Mouse (Mus musculus) lung, postnatal 0 days (tissue): ENCODE data around the gene Tbkbp1. TPM values are rescaled to one million over a fixed set of nuclear protein-coding genes. Genes with fewer than 3 reads are reported as not detected.

Experiments used
- ATAC-seq: fragments of 200-750 bp; cut with Nextera tagmentation; 2 replicates; pipeline ENCODE4 v1.8.0; 2017; ENCODE audit warnings: moderate library complexity
- DNase-seq: peaks from one replicate; pipeline ENCODE4 v3.0.0-alpha.2; 2016; ENCODE audit warnings: low spot score
- H3K27ac ChIP-seq: fragments of 300-500 bp; sonication (generic); 2 replicates; pipeline ENCODE4 v1.5.1; 2014; ENCODE audit warnings: antibody characterized with exemption, mild to moderate bottlenecking, low read length, mixed read lengths
- H3K27me3 ChIP-seq: fragments of 300-500 bp; sonication (generic); replicated peaks from 2 replicates; pipeline ENCODE4 v1.6.1; 2014; ENCODE audit warnings: low read length, mixed read lengths; ENCODE audit not compliant: insufficient read depth
- H3K36me3 ChIP-seq: fragments of 300-500 bp; sonication (generic); 2 replicates; pipeline ENCODE4 v1.6.1; 2014; ENCODE audit warnings: low read length, mixed read lengths; ENCODE audit not compliant: insufficient read depth
- H3K4me1 ChIP-seq: fragments of 300-500 bp; sonication (generic); 2 replicates; pipeline ENCODE4 v1.6.1; 2014; ENCODE audit warnings: antibody characterized with exemption, low read depth, low read length, mixed read lengths; ENCODE audit not compliant: insufficient read depth
- H3K4me2 ChIP-seq: fragments of 300-500 bp; sonication (generic); replicated peaks from 2 replicates; pipeline ENCODE4 v1.6.1; 2014; ENCODE audit warnings: low read depth, mild to moderate bottlenecking, low read length, moderate library complexity, mixed read lengths
- H3K4me3 ChIP-seq: fragments of 300-500 bp; sonication (generic); 2 replicates; pipeline ENCODE4 v1.5.1; 2014; ENCODE audit warnings: low read depth, low read length
- H3K9ac ChIP-seq: fragments of 300-500 bp; sonication (generic); replicated peaks from 2 replicates; pipeline ENCODE4 v1.6.1; 2014; ENCODE audit warnings: low read depth, mild to moderate bottlenecking
- H3K9me3 ChIP-seq: fragments of 300-500 bp; sonication (generic); 2 replicates; pipeline ENCODE4 v1.6.1; 2016; ENCODE audit warnings: low read length, mixed read lengths
- CTCF ChIP-seq: IDR thresholded peaks from 2 replicates; pipeline ENCODE4 v1.5.1; 2016; ENCODE audit warnings: antibody characterized with exemption, mild to moderate bottlenecking
- EP300 ChIP-seq: IDR thresholded peaks from 2 replicates; pipeline ENCODE4 v1.6.1; 2016; ENCODE audit warnings: antibody characterized with exemption, mild to moderate bottlenecking, control low read depth
- WGBS: fragments of 180-500 bp; shearing (Covaris S2); extraction: QIAGEN DNeasy Blood & Tissue Kit; methylation state at CpG from one replicate; pipeline ENCODE4 v1.1.7; 2014; 5-methylcytosine and 5-hydroxymethylcytosine counted together
- microRNA-seq: library from miRNA; unstranded; fragments of <30 nt; microRNA quantifications from one replicate; pipeline ENCODE4, GENCODE M21; 2016
- polyA plus RNA-seq: library from polyadenylated mRNA; unstranded; fragments of >200 nt; fragmentation: Nextera tagmentation; extraction: Ambion mirVana; gene quantifications from 2 replicates; pipeline ENCODE4 v1.2.1, GENCODE M21; 2015

Gene Tbkbp1
- polyA plus RNA-seq, 1 experiment from 2014 or later, result 8.1 TPM

- Histone ChIP-seq H3K9me3 (no peaks in the 10 kb centered on the region), H3K4me1 (no peaks in the 10 kb centered on the region), H3K4me3 (no peak overlapping the region), H3K27ac (no peak overlapping the region), H3K4me2 (no peak overlapping the region), H3K9ac (no peak overlapping the region), H3K27me3 (peaks cover 10% of the 10 kb centered on the region; the same call in 1 of the 2 replicates), H3K36me3 (no peaks in the 10 kb centered on the region)
- DNase-seq (no peak), ATAC-seq (no peak)
- TF ChIP-seq CTCF, result no peak
- TF ChIP-seq EP300, result no peak
- 84% methylated on average over 10 of the region's 10 CpGs for WGBS
These were observed 47.9 kb downstream of the Tbkbp1 start for GRCm38 (mm10) chr11:97103163-97104090.

GRCm38 (mm10) chr11:97101722-97102121 is 49.6 kb downstream of the Tbkbp1 start:
- Histone ChIP-seq H3K36me3 (no peaks in the 10 kb centered on the region), H3K9ac (no peak overlapping the region), H3K9me3 (no peaks in the 10 kb centered on the region), H3K27me3 (peaks cover 10% of the 10 kb centered on the region; the same call in 1 of the 2 replicates), H3K27ac (no peak overlapping the region), H3K4me1 (no peaks in the 10 kb centered on the region), H3K4me3 (no peak overlapping the region), H3K4me2 (no peak overlapping the region)
- DNase-seq, result peak; percentile 82
- 16% methylated on average over 8 of the region's 9 CpGs for WGBS
- TF ChIP-seq EP300 (no peak), CTCF (peak; percentile 87)
- peak; percentile 54; the same call in 1 of the 2 replicates for ATAC-seq

- 20% methylated on average over 17 of the region's 18 CpGs for WGBS
- Histone ChIP-seq H3K36me3 (no peaks in the 10 kb centered on the region), H3K9ac (no peak overlapping the region), H3K27me3 (peaks cover 10% of the 10 kb centered on the region; the same call in 1 of the 2 replicates), H3K27ac (no peak overlapping the region), H3K9me3 (no peaks in the 10 kb centered on the region), H3K4me3 (no peak overlapping the region), H3K4me1 (no peaks in the 10 kb centered on the region), H3K4me2 (peak overlapping the region; percentile 27; the same call in 1 of the 2 replicates)
- DNase-seq, result no peak
- TF ChIP-seq CTCF, result no peak
- no peak for TF ChIP-seq EP300
- peak; percentile 21; the same call in 1 of the 2 replicates for ATAC-seq
These were observed 52.5 kb downstream of the Tbkbp1 start for GRCm38 (mm10) chr11:97098791-97099190.

- Histone ChIP-seq H3K36me3 (no peaks in the 10 kb centered on the region), H3K4me3 (no peak overlapping the region), H3K9ac (no peak overlapping the region), H3K9me3 (no peaks in the 10 kb centered on the region), H3K27ac (no peak overlapping the region), H3K4me2 (no peak overlapping the region), H3K4me1 (no peaks in the 10 kb centered on the region), H3K27me3 (peaks cover 5% of the 10 kb centered on the region; the same call in 1 of the 2 replicates)
- ATAC-seq, result no peak
- no peak for TF ChIP-seq EP300
- no peak for TF ChIP-seq CTCF
- 46% methylated on average over 2 of the region's 2 CpGs for WGBS
- DNase-seq, result no peak
These were observed 56.7 kb downstream of the Tbkbp1 start for GRCm38 (mm10) chr11:97094600-97094999.

GRCm38 (mm10) chr11:97086365-97086764 is 64.9 kb downstream of the Tbkbp1 start:
- Histone ChIP-seq H3K9me3 (peaks cover 6% of the 10 kb centered on the region; the same call in 1 of the 2 replicates), H3K9ac (no peak overlapping the region), H3K4me1 (no peaks in the 10 kb centered on the region), H3K27me3 (no peaks in the 10 kb centered on the region), H3K4me2 (no peak overlapping the region), H3K36me3 (no peaks in the 10 kb centered on the region), H3K4me3 (no peak overlapping the region), H3K27ac (no peak overlapping the region)
- ATAC-seq (no peak), DNase-seq (no peak)
- no peak for TF ChIP-seq EP300
- TF ChIP-seq CTCF, result no peak
- WGBS, result 63% methylated on average over 6 of the region's 6 CpGs

Small RNA genes lying within 50 kb of the gene (microRNA-seq; reads per million reads assigned to microRNA genes)
- not detected for gene Mir7235

Other genes with a start within 250 kb of the Tbkbp1 start
- 46.4 and 48.0 TPM in 2 replicates for gene Cdk5rap3, start 235.0 kb downstream of the Tbkbp1 start, polyA plus RNA-seq
- gene Prr15l, start 223.4 kb downstream of the Tbkbp1 start, polyA plus RNA-seq, result 126 and 127 TPM in 2 replicates
- gene Pnpo, start 207.5 kb downstream of the Tbkbp1 start, polyA plus RNA-seq, result 28.7 and 30.0 TPM in 2 replicates
- 9.1 and 10.6 TPM in 2 replicates for gene Sp2, start 168.5 kb downstream of the Tbkbp1 start, polyA plus RNA-seq
- gene Sp6, start 138.1 kb downstream of the Tbkbp1 start, polyA plus RNA-seq, result 0.56 and 0.81 TPM in 2 replicates
- 15.7 and 17.2 TPM in 2 replicates for gene Scrn2, start 121.6 kb downstream of the Tbkbp1 start, polyA plus RNA-seq
- 7.5 and 9.8 TPM in 2 replicates for gene Lrrc46, start 110.1 kb downstream of the Tbkbp1 start, polyA plus RNA-seq
- 50.8 and 53.5 TPM in 2 replicates for gene Mrpl10, start 109.9 kb downstream of the Tbkbp1 start, polyA plus RNA-seq
- 11.4 and 11.9 TPM in 2 replicates for gene Osbpl7, start 100.9 kb downstream of the Tbkbp1 start, polyA plus RNA-seq
- 0.12 and 0.13 TPM in 2 replicates for gene Tbx21, start 36.2 kb downstream of the Tbkbp1 start, polyA plus RNA-seq
- 17.0 and 20.3 TPM in 2 replicates for gene Kpnb1, start 36.4 kb upstream of the Tbkbp1 start, polyA plus RNA-seq
- gene Npepps, start 129.1 kb upstream of the Tbkbp1 start, polyA plus RNA-seq, result 47.5 and 54.3 TPM in 2 replicates
- 19.2 and 22.4 TPM in 2 replicates for gene Mrpl45, start 164.2 kb upstream of the Tbkbp1 start, polyA plus RNA-seq
- gene Gpr179, start 200.6 kb upstream of the Tbkbp1 start, polyA plus RNA-seq, result 0.23 and 0.24 TPM in 2 replicates
- 2.4 and 2.5 TPM in 2 replicates for gene Socs7, start 211.1 kb upstream of the Tbkbp1 start, polyA plus RNA-seq